Mouse (Mus musculus) intestine, postnatal 0 days (tissue): ENCODE results near the gene Oit1. TPM values are rescaled to one million over a fixed set of nuclear protein-coding genes. Genes with fewer than 3 reads are reported as not detected.

ENCODE experiments used
- ATAC-seq: fragments of 200-750 bp; cut with Nextera tagmentation; 2 replicates; pipeline ENCODE4 v1.8.0; 2017; ENCODE audit warnings: mild to moderate bottlenecking, moderate TSS enrichment, moderate library complexity
- H3K27ac ChIP-seq: fragments of 300-500 bp; sonication (generic); 2 replicates; pipeline ENCODE4 v1.5.1; 2014; ENCODE audit warnings: mild to moderate bottlenecking, low read depth, low read length, moderate library complexity
- H3K27me3 ChIP-seq: fragments of 300-500 bp; sonication (generic); replicated peaks from 2 replicates; pipeline ENCODE4 v1.6.1; 2014; ENCODE audit warnings: low read length, mixed read lengths; ENCODE audit not compliant: control insufficient read depth, insufficient read depth
- H3K36me3 ChIP-seq: fragments of 300-500 bp; sonication (generic); 2 replicates; pipeline ENCODE4 v1.6.1; 2014; ENCODE audit warnings: mild to moderate bottlenecking, moderate library complexity; ENCODE audit not compliant: control insufficient read depth, insufficient read depth
- H3K4me1 ChIP-seq: fragments of 300-500 bp; sonication (generic); replicated peaks from 2 replicates; pipeline ENCODE4 v1.6.1; 2014; ENCODE audit warnings: antibody characterized with exemption, low read length, mixed read lengths; ENCODE audit not compliant: control insufficient read depth, insufficient read depth
- H3K4me2 ChIP-seq: fragments of 300-500 bp; sonication (generic); replicated peaks from 2 replicates; pipeline ENCODE4 v1.6.1; 2014; ENCODE audit warnings: low read depth, mild to moderate bottlenecking, moderate library complexity
- H3K4me3 ChIP-seq: fragments of 300-500 bp; sonication (generic); 2 replicates; pipeline ENCODE4 v1.5.1; 2014; ENCODE audit warnings: low read depth, low read length
- H3K9ac ChIP-seq: fragments of 300-500 bp; sonication (generic); 2 replicates; pipeline ENCODE4 v1.6.1; 2014; ENCODE audit warnings: mild to moderate bottlenecking, low read depth, low read length
- H3K9me3 ChIP-seq: fragments of 300-500 bp; sonication (generic); 2 replicates; pipeline ENCODE4 v1.6.1; 2016; ENCODE audit warnings: mixed run types; ENCODE audit not compliant: control insufficient read depth
- CTCF ChIP-seq: sonication (generic); IDR thresholded peaks from 2 replicates; pipeline ENCODE4 v1.5.1; 2016; ENCODE audit warnings: low read depth, mild to moderate bottlenecking, control low read depth, antibody characterized with exemption, moderate library complexity
- WGBS: fragments of 180-500 bp; shearing (Covaris S2); extraction: QIAGEN DNeasy Blood & Tissue Kit; methylation state at CpG from one replicate; pipeline ENCODE4 v1.1.7; 2014; 5-methylcytosine and 5-hydroxymethylcytosine counted together
- polyA plus RNA-seq: library from polyadenylated mRNA; unstranded; fragments of >200 nt; fragmentation: Nextera tagmentation; extraction: Ambion mirVana; gene quantifications from 2 replicates; pipeline ENCODE4 v1.2.1, GENCODE M21; 2015

Oit1 gene
- polyA plus RNA-seq, 1 experiment from 2014 or later, result 13.3 TPM

DNA sequence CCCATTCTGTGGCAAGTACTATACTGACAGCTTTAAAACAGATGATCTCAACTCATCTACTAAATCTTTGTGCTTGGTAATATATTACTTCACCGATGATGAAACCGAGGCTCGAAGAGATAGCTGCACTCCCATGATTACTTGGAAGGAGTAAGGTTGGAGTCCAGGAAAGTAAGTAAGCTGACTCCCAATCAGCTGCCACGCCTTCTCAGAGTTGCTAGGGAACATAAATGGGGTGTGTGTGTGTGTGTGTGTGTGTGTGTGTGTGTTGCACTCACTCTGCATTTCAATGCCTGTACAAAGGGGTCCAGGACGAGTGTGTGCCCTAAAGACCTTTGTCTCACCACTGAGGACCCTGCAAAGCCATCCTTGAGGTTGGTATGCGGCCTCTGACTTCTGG, 12.7 kb downstream of the Oit1 start:
- Histone ChIP-seq H3K27me3 (no peaks in the 10 kb centered on the region), H3K4me3 (no peak overlapping the region), H3K36me3 (no peaks in the 10 kb centered on the region), H3K4me1 (no peaks in the 10 kb centered on the region), H3K9me3 (no peaks in the 10 kb centered on the region), H3K27ac (peak overlapping the region; percentile 15; the same call in 1 of the 2 replicates), H3K4me2 (no peak overlapping the region), H3K9ac (no peak overlapping the region)
- ATAC-seq, result peak; percentile 82
- 52% methylated on average over 6 of the region's 6 CpGs for WGBS
- no peak for TF ChIP-seq CTCF

- H3K4me3 ChIP-seq, result no peak overlapping the region
- no peak overlapping the region for H3K4me2 ChIP-seq
- no peaks in the 10 kb centered on the region for H3K9me3 ChIP-seq
- TF ChIP-seq CTCF, result no peak
- 25% methylated on average over 9 of the region's 9 CpGs for WGBS
- H3K27ac ChIP-seq, result peak overlapping the region; percentile 70
- no peaks in the 10 kb centered on the region for H3K4me1 ChIP-seq
- H3K36me3 ChIP-seq, result no peaks in the 10 kb centered on the region
- peak; percentile 92 for ATAC-seq
- H3K9ac ChIP-seq, result no peak overlapping the region
- H3K27me3 ChIP-seq, result no peaks in the 10 kb centered on the region
Measured at GRCm38 (mm10) chr14:8356836-8357235, 21.7 kb downstream of the Oit1 start.

- Histone ChIP-seq H3K9me3 (no peaks in the 10 kb centered on the region), H3K36me3 (no peaks in the 10 kb centered on the region), H3K4me1 (no peaks in the 10 kb centered on the region), H3K4me2 (no peak overlapping the region), H3K4me3 (no peak overlapping the region), H3K27me3 (no peaks in the 10 kb centered on the region), H3K27ac (peak overlapping the region; percentile 70; the same call in 1 of the 2 replicates), H3K9ac (no peak overlapping the region)
- ATAC-seq, result peak; percentile 86
- peak; percentile 94 for TF ChIP-seq CTCF
- 15% methylated on average over 6 of the region's 6 CpGs for WGBS
Measured at GRCm38 (mm10) chr14:8355999-8356501, 22.5 kb downstream of the Oit1 start.

- H3K4me3 ChIP-seq, result no peak overlapping the region
- no peaks in the 10 kb centered on the region for H3K27me3 ChIP-seq
- no peak overlapping the region for H3K4me2 ChIP-seq
- ATAC-seq, result no peak
- peak; percentile 50 for TF ChIP-seq CTCF
- H3K27ac ChIP-seq, result no peak overlapping the region
- H3K36me3 ChIP-seq, result no peaks in the 10 kb centered on the region
- no peak overlapping the region for H3K9ac ChIP-seq
- H3K9me3 ChIP-seq, result no peaks in the 10 kb centered on the region
- H3K4me1 ChIP-seq, result no peaks in the 10 kb centered on the region
- WGBS, result 66% methylated on average over 9 of the region's 9 CpGs
Measured at GRCm38 (mm10) chr14:8348927-8349326, 29.6 kb downstream of the Oit1 start.

DNA sequence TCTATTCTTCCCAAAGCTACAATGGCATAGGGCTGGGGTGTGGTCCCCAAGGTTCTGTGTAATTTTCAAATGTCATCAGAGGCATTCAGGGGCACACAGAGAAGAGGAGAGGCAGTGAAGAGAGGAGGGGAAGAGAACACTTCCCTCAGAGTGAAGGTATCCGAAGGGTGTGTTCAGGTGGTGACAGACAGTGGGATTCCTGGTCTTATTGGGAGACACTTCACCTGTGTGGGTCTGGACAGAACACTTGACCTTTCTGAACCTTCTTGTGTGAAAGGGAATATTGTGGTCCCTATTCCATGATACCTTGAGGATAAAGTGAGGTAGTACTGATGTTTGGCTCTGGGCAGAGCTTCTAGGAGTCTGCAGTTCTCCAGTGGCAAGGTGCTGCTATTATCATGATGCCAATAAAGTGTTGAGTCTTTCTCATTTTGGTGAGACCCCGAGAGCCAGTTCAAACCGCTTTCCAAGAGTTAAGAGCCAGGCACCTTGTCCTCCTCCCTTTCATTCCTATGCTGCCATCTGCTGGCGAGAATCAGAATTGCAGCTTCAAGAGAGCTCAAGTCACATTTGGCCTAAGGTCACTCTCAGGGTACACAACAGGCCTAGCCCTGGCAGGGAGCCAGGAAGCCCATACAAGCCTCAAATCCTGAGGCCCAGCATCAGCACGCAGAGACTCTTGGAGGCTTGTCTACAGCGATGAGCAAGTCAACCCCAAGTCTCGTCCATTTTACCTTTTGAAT, 32.1 kb downstream of the Oit1 start:
- H3K27ac ChIP-seq, result no peak overlapping the region
- 25% methylated on average over 7 of the region's 7 CpGs for WGBS
- peak; percentile 98 for TF ChIP-seq CTCF
- H3K4me1 ChIP-seq, result no peaks in the 10 kb centered on the region
- peak; percentile 29; the same call in 1 of the 2 replicates for ATAC-seq
- no peak overlapping the region for H3K9ac ChIP-seq
- H3K9me3 ChIP-seq, result no peaks in the 10 kb centered on the region
- no peaks in the 10 kb centered on the region for H3K36me3 ChIP-seq
- no peak overlapping the region for H3K4me2 ChIP-seq
- no peaks in the 10 kb centered on the region for H3K27me3 ChIP-seq
- no peak overlapping the region for H3K4me3 ChIP-seq

GRCm38 (mm10) chr14:8345566-8345965, 33.0 kb downstream of the Oit1 start:
- no peak for TF ChIP-seq CTCF
- WGBS, result 85% methylated on average over 4 of the region's 4 CpGs
- H3K27ac ChIP-seq, result no peak overlapping the region

More at GRCm38 (mm10) chr14:8345566-8345965, 33.0 kb downstream of the Oit1 start:
- Histone ChIP-seq H3K4me2 (no peak overlapping the region), H3K9ac (no peak overlapping the region), H3K4me3 (no peak overlapping the region), H3K9me3 (no peaks in the 10 kb centered on the region), H3K4me1 (no peaks in the 10 kb centered on the region), H3K27me3 (no peaks in the 10 kb centered on the region), H3K36me3 (no peaks in the 10 kb centered on the region)
- ATAC-seq, result no peak
